8 mouse cellular contexts compared by ENCODE assay signal in genomic region chr9:60648981-60649975, GRCm38 (mm10). TPM values are rescaled to one million over a fixed set of nuclear protein-coding genes. Genes with fewer than 3 reads are reported as not detected.
DNase-seq lines count a peak whose midpoint lies in the region; ATAC-seq and TF ChIP-seq lines count a peak whose summit lies in the region.

No protein-coding gene starts in this region.

- peak; percentile 54 for DNase-seq in Muller cell, postnatal 12 days (ENCODE audit: inconsistent ontology term)
- DNase-seq in adrenal gland, postnatal 4 days (ENCODE audit: low spot score in 2 of 2): peak; percentile 12 to 20
- DNase-seq in kidney, adult 2 months: peak; percentile 73
- DNase-seq in left cerebral cortex, postnatal 4 days: peak; percentile 52
- peak; percentile 38 for DNase-seq in ovary, postnatal 14 days (ENCODE audit: low spot score)

- TF ChIP-seq CTCF in kidney, adult 2 months (conservative IDR thresholded peaks at IDR 0.05; ENCODE audit: insufficient read depth, insufficient read length, low read depth, low read length): no peak

- 10% methylated on average over 18 of the region's 18 CpGs for WGBS in forebrain, embryonic 15.5 days
- 46% methylated on average over 18 of the region's 18 CpGs for WGBS in kidney, adult 2 months
- 61% methylated on average over 18 of the region's 18 CpGs for whole genome bisulfite sequencing in liver, embryonic 12.5 days (ENCODE audit: insufficient replicate concordance)

- intact Hi-C loops in left cerebral cortex, postnatal 4 days (cut with DNase I): no loop called here

- H3K27ac ChIP-seq in forebrain, embryonic 15.5 days (replicated peaks): peak overlapping the region; percentile 74
- no peak overlapping the region for H3K27ac ChIP-seq in kidney, adult 2 months (ENCODE audit: insufficient read depth, low read depth, low read length)
- no peak overlapping the region for H3K27ac ChIP-seq in liver, embryonic 12.5 days

- peak overlapping the region; percentile 0; the same call in 1 of the 2 replicates for H3K9ac ChIP-seq in forebrain, embryonic 15.5 days (replicated peaks)
- H3K9ac ChIP-seq in liver, embryonic 12.5 days: no peak overlapping the region

- H3K9me3 ChIP-seq in forebrain, embryonic 15.5 days: no peaks in the 10 kb centered on the region
- no peaks in the 10 kb centered on the region for H3K9me3 ChIP-seq in liver, embryonic 12.5 days (replicated peaks)

- peak; percentile 61 for ATAC-seq in forebrain, embryonic 15.5 days (replicated peaks)
- ATAC-seq in megakaryocyte, adult 5-6 weeks (ENCODE audit: poor library complexity, severe bottlenecking): no peak
- ATAC-seq in liver, embryonic 12.5 days: no peak

- H3K4me2 ChIP-seq in forebrain, embryonic 15.5 days (replicated peaks): peak overlapping the region; percentile 27
- no peak overlapping the region for H3K4me2 ChIP-seq in liver, embryonic 12.5 days

- H3K4me3 ChIP-seq in forebrain, embryonic 15.5 days: no peak overlapping the region
- no peak overlapping the region for H3K4me3 ChIP-seq in kidney, adult 2 months (ENCODE audit: insufficient read depth, low read depth, low read length)
- no peak overlapping the region for H3K4me3 ChIP-seq in liver, embryonic 12.5 days

- TF ChIP-seq POLR2A in kidney, adult 2 months (IDR thresholded peaks at IDR 0.05; ENCODE audit: low read depth, low read length): no peak

- H3K4me1 ChIP-seq in forebrain, embryonic 15.5 days: peaks cover 27% of the 10 kb centered on the region
- H3K4me1 ChIP-seq in kidney, adult 2 months (ENCODE audit: control insufficient read depth, insufficient read depth, low read length): no peaks in the 10 kb centered on the region
- H3K4me1 ChIP-seq in liver, embryonic 12.5 days: peaks cover 13% of the 10 kb centered on the region

- H3K27me3 ChIP-seq in forebrain, embryonic 15.5 days: no peaks in the 10 kb centered on the region
- H3K27me3 ChIP-seq in kidney, adult 2 months (replicated peaks; ENCODE audit: control insufficient read depth, insufficient read depth, low read length): no peaks in the 10 kb centered on the region
- no peaks in the 10 kb centered on the region for H3K27me3 ChIP-seq in liver, embryonic 12.5 days (replicated peaks)

- no peaks in the 10 kb centered on the region for H3K36me3 ChIP-seq in forebrain, embryonic 15.5 days
- no peaks in the 10 kb centered on the region for H3K36me3 ChIP-seq in kidney, adult 2 months (ENCODE audit: control insufficient read depth, insufficient read depth, low read length)
- no peaks in the 10 kb centered on the region for H3K36me3 ChIP-seq in liver, embryonic 12.5 days

RNA-seq across cellular contexts. Expression of gene Lrrc49, which starts 38.7 kb away (rescaled TPM):
- total RNA-seq in adrenal gland, postnatal 4 days (2021): 10 to 100 TPM; 38.0 to 39.5 TPM
- polyA plus RNA-seq in forebrain, embryonic 15.5 days (2015; fragmentation: Nextera tagmentation; extraction: Ambion mirVana): 65.7 and 69.5 TPM in 2 replicates
- polyA plus RNA-seq in kidney, adult 2 months (2012; rRNA removed): 2.2 and 3.2 TPM in 2 replicates
- 10 to 100 TPM; 86.6 to 86.9 TPM for total RNA-seq in left cerebral cortex, postnatal 4 days (2021)
- 2.8 and 3.0 TPM in 2 replicates for total RNA-seq in megakaryocyte, adult 5-6 weeks (2015)
- 3.6 and 5.1 TPM in 2 replicates for total RNA-seq in megakaryocyte, adult 5-6 weeks (2017)
- 1.7 and 2.0 TPM in 2 replicates for polyA plus RNA-seq in liver, embryonic 12.5 days (2016; fragmentation: Nextera tagmentation; extraction: Ambion mirVana)

Comparison
In these comparisons a context has a peak if more than half of its experiments do, and no peak if none do; other contexts are left out.
1. DNase-seq: peak in every context shown above with its lines; median percentile 73 in kidney, adult 2 months; 54 in Muller cell, postnatal 12 days; 52 in left cerebral cortex, postnatal 4 days; 38 in ovary, postnatal 14 days; 16 in adrenal gland, postnatal 4 days.
2. RNA of gene Lrrc49, which starts 38.7 kb away (total RNA-seq): 86.6 to 86.9 TPM in left cerebral cortex, postnatal 4 days and 38.0 to 39.5 TPM in adrenal gland, postnatal 4 days; 2.8 to 5.1 TPM in megakaryocyte, adult 5-6 weeks; every median in the first group is over 4 times any median in the second.